Mouse (Mus musculus) small intestine, adult 2 months (tissue): ENCODE data around the gene Heatr5b. TPM values are rescaled to one million over a fixed set of nuclear protein-coding genes. Genes with fewer than 3 reads are reported as not detected.
"Not testable (repeated sequence)": the region's sequence is repeated elsewhere in the genome, so short reads cannot be mapped to it uniquely, and the experiment has no call there.

Experiments used
- H3K27ac ChIP-seq: fragments of 200-500 bp; 2 replicates; pipeline ENCODE4 v1.5.1; 2012; ENCODE audit warnings: low read depth, low read length, control low read depth, inconsistent platforms; ENCODE audit not compliant: insufficient read depth
- H3K27me3 ChIP-seq: fragments of 200-500 bp; 2 replicates; pipeline ENCODE4 v1.6.1; 2012; ENCODE audit warnings: mild to moderate bottlenecking, moderate library complexity, low read length, inconsistent platforms; ENCODE audit not compliant: control insufficient read depth, insufficient read depth
- H3K36me3 ChIP-seq: fragments of 200-500 bp; 2 replicates; pipeline ENCODE4 v1.6.1; 2012; ENCODE audit warnings: mild to moderate bottlenecking, low read length, control low read depth, inconsistent platforms; ENCODE audit not compliant: control insufficient read depth, insufficient read depth
- H3K4me1 ChIP-seq: fragments of 200-500 bp; 2 replicates; pipeline ENCODE4 v1.6.1; 2012; ENCODE audit warnings: low read length, inconsistent platforms, mixed read lengths; ENCODE audit not compliant: control insufficient read depth, insufficient read depth, insufficient read length
- H3K4me3 ChIP-seq: fragments of 200-500 bp; 2 replicates; pipeline ENCODE4 v1.5.1; 2012; ENCODE audit warnings: low read depth, mild to moderate bottlenecking, control low read depth, inconsistent platforms, low read length, moderate library complexity
- CTCF ChIP-seq: fragments of 200-500 bp; IDR thresholded peaks from 2 replicates; pipeline ENCODE4 v1.5.1; 2012; ENCODE audit warnings: low read depth, mild to moderate bottlenecking, control low read depth, inconsistent platforms, low read length, moderate library complexity, mixed read lengths; ENCODE audit not compliant: insufficient replicate concordance, insufficient read length; ENCODE audit errors: extremely low read depth
- POLR2A ChIP-seq: fragments of 200-500 bp; IDR thresholded peaks from 2 replicates; pipeline ENCODE4 v1.6.1; 2012; ENCODE audit warnings: low read depth, mild to moderate bottlenecking, control low read depth, inconsistent platforms, low read length, moderate library complexity
- WGBS: fragments of 180-500 bp; shearing (Covaris S2); methylation state at CpG from one replicate; pipeline ENCODE4 v1.1.7; 2018; 5-methylcytosine and 5-hydroxymethylcytosine counted together
- polyA plus RNA-seq: library from polyadenylated mRNA; depleted of rRNA; stranded (reverse); fragments of >200 nt; gene quantifications from 2 replicates; pipeline ENCODE4 v1.2.3, GENCODE M21; 2012

Heatr5b gene
- polyA plus RNA-seq, 1 experiment, result 9.6 TPM

- Histone ChIP-seq H3K27ac (no peak overlapping the region), H3K4me1 (no peaks in the 10 kb centered on the region), H3K27me3 (no peaks in the 10 kb centered on the region), H3K36me3 (peaks cover 35% of the 10 kb centered on the region), H3K4me3 (no peak overlapping the region)
- 66% methylated on average over 3 of the region's 3 CpGs for WGBS
- TF ChIP-seq CTCF, result no peak
- no peak for TF ChIP-seq POLR2A
These were observed 43.0 kb downstream of the Heatr5b start for GRCm38 (mm10) chr17:78792122-78792521.

- TF ChIP-seq POLR2A (no peak), CTCF (no peak)
- 91% methylated on average over 3 of the region's 3 CpGs for WGBS
- Histone ChIP-seq H3K4me3 (no peak overlapping the region), H3K36me3 (peaks cover 34% of the 10 kb centered on the region), H3K27me3 (no peaks in the 10 kb centered on the region), H3K4me1 (no peaks in the 10 kb centered on the region), H3K27ac (no peak overlapping the region)
These were observed 43.5 kb downstream of the Heatr5b start for GRCm38 (mm10) chr17:78791690-78792070.

GRCm38 (mm10) chr17:78791068-78791689, 44.0 kb downstream of the Heatr5b start:
- Histone ChIP-seq H3K36me3 (peaks cover 29% of the 10 kb centered on the region), H3K27ac (no peak overlapping the region), H3K4me3 (no peak overlapping the region), H3K4me1 (no peaks in the 10 kb centered on the region), H3K27me3 (no peaks in the 10 kb centered on the region)
- TF ChIP-seq POLR2A (no peak), CTCF (no peak)
- 83% methylated on average over 7 of the region's 7 CpGs for WGBS

- not testable (repeated sequence) for H3K4me3 ChIP-seq, H3K27ac ChIP-seq, H3K27me3 ChIP-seq, H3K4me1 ChIP-seq
- 79% methylated on average over 3 of the region's 3 CpGs for WGBS
- peaks cover 16% of the 10 kb centered on the region for H3K36me3 ChIP-seq
These were observed 46.9 kb downstream of the Heatr5b start for GRCm38 (mm10) chr17:78788273-78788672.

GRCm38 (mm10) chr17:78778765-78779164, 56.4 kb downstream of the Heatr5b start:
- 90% methylated on average over 1 of the region's 1 CpGs for WGBS
- no peak for TF ChIP-seq CTCF
- TF ChIP-seq POLR2A, result no peak
- Histone ChIP-seq H3K27me3 (no peaks in the 10 kb centered on the region), H3K36me3 (peaks cover 9% of the 10 kb centered on the region), H3K4me3 (no peak overlapping the region), H3K4me1 (no peaks in the 10 kb centered on the region), H3K27ac (no peak overlapping the region)

- Histone ChIP-seq H3K4me1 (no peaks in the 10 kb centered on the region), H3K27ac (no peak overlapping the region), H3K36me3 (peaks cover 34% of the 10 kb centered on the region), H3K27me3 (no peaks in the 10 kb centered on the region), H3K4me3 (no peak overlapping the region)
- WGBS, result 63% methylated on average over 2 of the region's 2 CpGs
- TF ChIP-seq POLR2A, result no peak
- TF ChIP-seq CTCF, result no peak
These were observed 62.8 kb downstream of the Heatr5b start for GRCm38 (mm10) chr17:78772317-78772716.

GRCm38 (mm10) chr17:78770932-78771331, 64.2 kb downstream of the Heatr5b start:
- no peaks in the 10 kb centered on the region for H3K4me1 ChIP-seq
- no peak for TF ChIP-seq CTCF
- TF ChIP-seq POLR2A, result no peak
- H3K4me3 ChIP-seq, result no peak overlapping the region
- peaks cover 34% of the 10 kb centered on the region for H3K36me3 ChIP-seq
- no peaks in the 10 kb centered on the region for H3K27me3 ChIP-seq
- H3K27ac ChIP-seq, result no peak overlapping the region
- WGBS, result 42% methylated on average over 7 of the region's 7 CpGs
